Mouse (Mus musculus) left cerebral cortex, adult 11 months (tissue): Measurements from ENCODE around the gene Dapk1.

ENCODE experiments used
- DNase-seq: peaks from one replicate; pipeline ENCODE4 v3.0.0; 2022; ENCODE audit warnings: low spot score

Dapk1 gene

DNA sequence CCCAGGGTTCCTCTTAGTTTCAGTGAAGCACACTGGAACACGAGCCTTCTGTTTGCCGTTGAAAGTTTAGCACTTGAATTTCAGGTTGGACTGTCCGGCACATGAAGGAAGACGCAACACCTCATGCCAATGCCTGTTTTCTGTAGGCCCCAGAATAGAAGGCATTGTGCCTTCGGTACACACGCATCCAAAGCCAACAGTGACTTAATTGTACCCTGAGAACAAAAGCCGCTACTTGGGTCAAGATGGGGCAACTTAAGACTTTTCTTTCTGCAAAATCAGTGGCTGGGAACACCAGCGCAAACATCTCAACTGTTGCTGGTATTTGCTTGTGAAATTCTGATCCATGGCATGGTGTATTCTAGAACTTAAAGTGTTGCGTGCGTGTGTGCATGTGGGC is 63.1 kb downstream of the Dapk1 start:
- DNase-seq: no peak

DNA sequence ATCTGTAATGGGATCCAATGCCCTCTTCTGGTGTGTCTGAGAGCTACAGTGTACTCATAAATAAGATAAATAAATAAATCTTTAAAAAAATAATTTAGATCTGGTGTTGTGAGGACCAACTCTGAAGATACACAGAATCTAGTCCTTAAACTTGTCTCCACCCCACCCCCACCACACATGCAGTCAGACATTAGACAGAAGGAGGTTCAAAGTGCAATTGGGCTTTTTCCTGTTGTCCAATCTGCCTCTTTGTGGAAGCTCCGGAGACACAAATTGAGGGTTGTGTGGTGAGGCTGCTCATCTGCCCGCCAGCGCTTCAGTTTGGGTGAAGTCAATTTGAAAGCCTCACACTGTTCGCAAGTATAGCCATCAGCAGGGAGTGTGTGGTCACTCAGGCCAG is 63.7 kb downstream of the Dapk1 start:
- no peak for DNase-seq

- no peak for DNase-seq
Measured at GRCm38 (mm10) chr13:60668036-60668435, 66.3 kb downstream of the Dapk1 start.

DNA sequence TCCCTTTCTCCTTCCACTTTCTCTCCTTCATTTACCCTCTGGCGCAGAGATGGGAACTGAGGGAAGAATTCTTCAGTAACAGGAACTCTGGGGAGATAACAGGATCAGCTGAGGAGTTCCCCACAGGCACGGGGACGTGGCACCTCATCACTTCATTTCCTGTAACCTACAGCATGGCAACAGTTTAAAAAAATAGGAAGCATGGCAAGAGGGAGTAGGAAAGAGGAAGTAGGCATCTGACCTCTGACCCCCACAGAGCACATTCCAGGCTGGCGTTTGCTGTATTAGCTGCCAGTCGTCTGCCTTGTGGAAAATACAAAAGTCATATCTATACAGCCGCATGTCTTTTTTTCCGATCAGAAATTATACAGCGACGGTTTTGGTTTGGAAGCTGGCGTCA is 68.9 kb downstream of the Dapk1 start:
- DNase-seq: no peak

- DNase-seq: no peak
Measured at GRCm38 (mm10) chr13:60671235-60671634, 69.5 kb downstream of the Dapk1 start.

DNA sequence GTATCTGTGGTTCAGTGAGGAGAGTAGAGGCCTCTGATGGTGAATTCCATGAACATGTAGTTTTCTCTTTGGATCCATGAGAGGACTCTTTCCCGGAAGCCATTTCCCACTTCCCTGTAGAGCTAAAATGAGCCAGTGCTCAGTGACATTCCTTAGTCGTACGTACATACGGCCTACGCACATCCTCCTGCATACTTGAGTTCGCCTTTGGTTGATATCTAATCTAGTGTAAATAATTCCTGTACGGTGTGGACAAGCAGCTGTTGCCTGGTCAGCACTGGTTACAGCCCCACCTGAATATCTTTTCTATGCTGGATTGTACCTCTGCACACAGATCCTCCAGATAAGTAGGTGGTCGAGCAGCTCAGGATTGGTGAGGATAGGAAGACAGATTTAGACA is 70.5 kb downstream of the Dapk1 start:
- no peak for DNase-seq

GRCm38 (mm10) chr13:60672882-60673675 is 71.3 kb downstream of the Dapk1 start:
- DNase-seq: no peak

DNA sequence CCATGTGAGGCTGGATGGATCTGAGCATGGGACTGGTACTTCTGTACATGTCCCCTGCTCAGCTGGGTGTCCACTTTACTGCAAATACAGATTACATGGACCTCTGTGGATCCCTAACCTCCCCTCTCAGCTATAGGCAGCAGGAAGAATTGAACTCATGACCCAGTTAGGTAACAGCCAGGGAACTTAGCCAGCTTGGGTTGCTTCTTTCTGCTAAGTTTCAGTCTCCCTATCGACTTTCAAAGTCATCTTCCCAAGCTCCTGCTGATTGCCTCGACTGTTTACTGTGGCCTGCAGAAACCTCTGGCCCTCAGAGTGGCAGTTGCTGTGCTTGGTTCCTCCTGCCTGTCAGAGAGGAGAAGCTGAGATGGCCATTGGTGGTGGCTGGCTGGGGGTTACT is 72.6 kb downstream of the Dapk1 start:
- DNase-seq: no peak

- no peak for DNase-seq
Measured at GRCm38 (mm10) chr13:60674911-60675310, 73.2 kb downstream of the Dapk1 start.

GRCm38 (mm10) chr13:60675416-60675815 is 73.7 kb downstream of the Dapk1 start:
- no peak for DNase-seq

DNA sequence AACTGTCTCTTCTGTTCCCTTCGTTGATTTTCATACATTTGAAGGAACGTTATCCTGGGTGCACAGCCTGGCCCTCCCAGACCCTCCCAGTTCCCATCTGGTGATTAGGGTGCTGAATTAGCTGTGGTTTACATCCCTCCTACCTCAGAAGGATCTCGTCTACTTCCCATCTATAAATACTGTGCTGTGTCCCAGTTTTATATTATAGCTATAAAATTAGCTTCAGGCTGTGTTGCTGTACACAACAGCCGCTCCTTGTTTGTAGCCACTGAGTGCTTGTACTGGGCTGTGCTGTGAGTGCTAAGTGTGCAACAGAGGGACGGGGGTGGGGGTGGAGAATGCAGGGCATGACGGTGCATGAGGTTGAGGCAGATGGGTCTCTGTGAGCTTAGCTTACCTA is 77.2 kb downstream of the Dapk1 start:
- no peak for DNase-seq

- no peak for DNase-seq
Measured at GRCm38 (mm10) chr13:60682714-60683695, 81.3 kb downstream of the Dapk1 start.

DNA sequence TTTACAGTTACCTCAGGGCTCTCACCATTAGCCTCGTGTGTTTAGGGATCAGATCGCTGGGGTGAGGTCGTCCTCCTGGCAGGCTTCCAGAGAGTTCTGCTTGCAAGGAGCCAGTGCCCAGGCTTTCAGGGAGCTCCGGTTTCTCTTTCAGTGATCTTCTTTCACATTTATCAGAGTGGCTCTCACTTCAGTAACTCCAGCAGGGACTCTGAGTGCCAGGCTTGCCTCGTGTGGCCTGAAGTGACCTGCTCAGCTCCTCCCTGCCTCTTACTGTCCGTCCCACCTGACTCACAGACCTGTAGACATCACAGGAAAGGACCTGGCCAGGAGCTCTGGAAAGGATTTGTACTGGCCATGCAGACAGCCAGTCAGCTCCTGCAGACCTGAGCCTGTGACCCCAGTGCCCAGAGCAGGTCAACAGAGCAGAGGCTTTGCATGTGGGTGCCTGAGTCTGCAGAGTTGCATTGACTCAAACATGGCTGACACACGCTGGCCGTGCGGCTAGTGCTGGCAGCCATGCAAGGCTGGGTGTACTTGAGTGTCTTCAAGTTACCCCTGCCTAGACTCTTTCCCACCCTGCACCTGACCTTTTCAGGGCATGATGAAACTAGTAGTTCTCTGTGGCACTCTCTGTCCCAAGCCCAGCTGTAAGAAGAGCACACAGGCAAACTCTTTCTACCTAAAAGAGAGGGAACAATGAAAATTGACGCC is 82.5 kb downstream of the Dapk1 start:
- no peak for DNase-seq

GRCm38 (mm10) chr13:60684806-60685205 is 83.1 kb downstream of the Dapk1 start:
- DNase-seq: no peak

DNA sequence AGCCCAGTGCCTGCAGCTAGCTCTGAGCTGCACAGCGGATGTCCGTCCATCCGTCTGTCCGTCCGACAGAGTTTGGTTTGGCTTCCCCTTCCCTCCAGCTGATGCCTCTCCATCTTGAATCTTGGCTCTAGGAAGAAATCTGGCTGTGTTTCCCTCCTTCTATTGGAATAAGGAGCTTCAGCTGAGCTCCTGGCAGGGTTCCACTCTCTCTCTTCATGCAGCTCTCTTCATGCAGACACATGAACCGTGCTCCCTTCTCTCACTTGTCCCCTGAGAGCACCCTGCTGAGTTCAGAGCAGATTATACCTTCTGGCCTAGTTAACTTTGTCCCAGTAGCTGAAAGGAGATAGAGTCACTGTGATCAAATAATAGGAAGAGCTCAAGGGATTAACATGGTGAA is 83.5 kb downstream of the Dapk1 start:
- DNase-seq: no peak

DNA sequence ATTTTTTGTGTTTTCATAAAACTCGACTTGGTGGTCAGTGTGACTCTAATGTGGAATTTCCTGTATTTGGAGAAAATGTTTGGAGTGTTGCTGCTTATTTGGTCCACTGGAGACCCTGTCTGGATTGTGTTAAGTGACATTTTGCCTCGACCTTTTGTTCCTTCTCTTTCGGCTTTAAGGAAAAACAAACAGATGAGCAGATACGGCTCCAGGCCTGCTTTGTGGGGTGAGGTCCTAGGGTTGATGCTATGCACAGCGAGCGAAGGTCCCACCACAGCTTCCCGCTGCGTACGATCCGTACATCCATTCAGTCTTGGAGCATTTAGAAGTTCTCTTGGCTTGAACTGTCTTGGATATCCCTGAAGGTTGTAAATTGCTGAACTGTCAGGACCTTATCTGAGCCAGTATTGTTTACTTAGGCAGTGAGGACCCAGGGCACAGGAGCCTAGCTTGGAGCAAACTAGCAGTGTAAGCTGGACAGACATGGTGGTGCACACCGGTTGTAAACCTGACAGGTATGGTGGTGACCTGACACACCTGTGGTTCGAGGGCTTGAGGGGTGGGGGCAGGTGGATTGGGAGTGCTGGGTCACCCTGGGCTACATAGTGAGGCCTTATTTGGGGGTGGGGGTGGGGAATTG is 84.4 kb downstream of the Dapk1 start:
- DNase-seq: no peak

- DNase-seq: no peak
Measured at GRCm38 (mm10) chr13:60686967-60687366, 85.2 kb downstream of the Dapk1 start.

GRCm38 (mm10) chr13:60687462-60687861 is 85.7 kb downstream of the Dapk1 start:
- DNase-seq: no peak

- DNase-seq: no peak
Measured at GRCm38 (mm10) chr13:60687891-60688290, 86.1 kb downstream of the Dapk1 start.

DNA sequence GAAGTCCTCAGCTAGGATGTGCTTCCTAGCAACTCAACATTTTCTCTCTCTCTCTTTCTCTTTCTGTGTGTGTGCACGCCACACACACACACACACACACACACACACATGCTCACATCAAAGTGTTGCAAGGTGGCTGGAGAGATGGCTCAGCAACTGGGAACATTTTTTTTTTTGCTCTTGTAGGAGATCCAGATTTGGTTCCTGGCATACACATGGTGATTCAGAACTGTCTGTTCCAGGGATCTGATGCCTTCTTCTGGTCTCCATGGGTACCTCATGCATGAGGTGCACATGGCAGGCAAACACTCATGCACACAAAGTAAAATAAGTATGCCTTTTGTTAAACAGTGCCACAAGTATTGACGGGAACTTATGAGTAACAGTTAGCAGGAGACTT is 89.2 kb downstream of the Dapk1 start:
- no peak for DNase-seq

- DNase-seq: no peak
Measured at GRCm38 (mm10) chr13:60691940-60692339, 90.2 kb downstream of the Dapk1 start.
